Mouse (Mus musculus) cerebellum, adult 2 months (tissue): ENCODE measurements around the gene Ksr2. TPM values are rescaled to one million over a fixed set of nuclear protein-coding genes. Genes with fewer than 3 reads are reported as not detected.

Source experiments
- DNase-seq, 2 experiments: peaks; one replicate each; pipeline ENCODE4 v3.0.0; 2021
- H3K27ac ChIP-seq: fragments of 200-500 bp; 2 replicates; pipeline ENCODE4 v1.5.1; 2012; ENCODE audit warnings: low read length, control low read depth, inconsistent platforms; ENCODE audit not compliant: insufficient read depth
- H3K27me3 ChIP-seq: fragments of 200-500 bp; 2 replicates; pipeline ENCODE4 v1.6.1; 2012; ENCODE audit warnings: inconsistent platforms, mild to moderate bottlenecking, low read length, moderate library complexity; ENCODE audit not compliant: control insufficient read depth, insufficient read depth
- H3K4me1 ChIP-seq: fragments of 200-500 bp; 2 replicates; pipeline ENCODE4 v1.6.1; 2011; ENCODE audit warnings: low read length; ENCODE audit not compliant: control insufficient read depth, insufficient read depth
- H3K4me3 ChIP-seq: fragments of 200-500 bp; replicated peaks from 2 replicates; pipeline ENCODE3; 2011; ENCODE audit warnings: mild to moderate bottlenecking, low read depth, low read length, control low read depth; ENCODE audit not compliant: insufficient read depth
- CTCF ChIP-seq: fragments of 200-500 bp; IDR thresholded peaks from 2 replicates; pipeline ENCODE4 v1.5.1; 2011; ENCODE audit warnings: low read depth, mild to moderate bottlenecking, control low read depth, low read length, moderate library complexity, borderline replicate concordance; ENCODE audit not compliant: insufficient read depth
- POLR2A ChIP-seq: fragments of 200-500 bp; IDR thresholded peaks from 2 replicates; pipeline ENCODE4 v1.6.1; 2011; ENCODE audit warnings: low read length, control low read depth, borderline replicate concordance; ENCODE audit not compliant: insufficient read depth
- WGBS: fragments of 180-500 bp; shearing (Covaris S2); methylation state at CpG from one replicate; pipeline ENCODE4 v1.1.7; 2018; 5-methylcytosine and 5-hydroxymethylcytosine counted together
- polyA plus RNA-seq: library from polyadenylated mRNA; depleted of rRNA; stranded (reverse); fragments of >200 nt; gene quantifications from 2 replicates; pipeline ENCODE4 v1.2.3, GENCODE M21; 2012

The Ksr2 gene
- polyA plus RNA-seq, 1 experiment, result 12.1 TPM

- DNase-seq, result no peak
- WGBS, result 55% methylated on average over 11 of the region's 11 CpGs
- H3K27me3 ChIP-seq, result no peaks in the 10 kb centered on the region
- no peak overlapping the region for H3K27ac ChIP-seq
- H3K4me3 ChIP-seq, result no peak overlapping the region
- TF ChIP-seq POLR2A (no peak), CTCF (no peak)
- H3K4me1 ChIP-seq, result no peaks in the 10 kb centered on the region; the same call in 1 of the 2 replicates
Observed at GRCm38 (mm10) chr5:117706633-117707032, 292.8 kb downstream of the Ksr2 start.

DNA sequence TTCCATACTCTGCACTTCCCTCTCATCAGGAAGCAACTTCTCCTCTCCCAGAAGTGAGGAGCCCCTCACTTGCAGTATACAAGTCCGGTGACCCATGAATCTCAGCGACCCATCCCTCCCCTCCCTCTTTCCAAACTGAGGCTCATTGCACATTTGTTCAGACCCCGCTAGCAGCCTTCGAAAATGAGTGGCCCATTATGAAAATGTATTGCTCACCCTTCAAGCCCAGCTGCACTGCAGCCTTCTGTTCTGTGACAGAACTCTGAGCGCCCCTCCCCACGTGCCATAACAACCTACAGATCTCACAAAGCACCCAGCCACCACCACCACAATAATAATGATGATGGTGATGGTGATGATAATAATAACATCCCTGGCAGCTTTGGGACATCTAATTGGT is 295.5 kb downstream of the Ksr2 start:
- TF ChIP-seq POLR2A (no peak), CTCF (no peak)
- H3K4me1 ChIP-seq, result peaks cover 6% of the 10 kb centered on the region; the same call in 1 of the 2 replicates
- H3K27me3 ChIP-seq, result no peaks in the 10 kb centered on the region
- no peak for DNase-seq
- H3K27ac ChIP-seq, result no peak overlapping the region
- no peak overlapping the region for H3K4me3 ChIP-seq
- 72% methylated on average over 6 of the region's 6 CpGs for WGBS

DNA sequence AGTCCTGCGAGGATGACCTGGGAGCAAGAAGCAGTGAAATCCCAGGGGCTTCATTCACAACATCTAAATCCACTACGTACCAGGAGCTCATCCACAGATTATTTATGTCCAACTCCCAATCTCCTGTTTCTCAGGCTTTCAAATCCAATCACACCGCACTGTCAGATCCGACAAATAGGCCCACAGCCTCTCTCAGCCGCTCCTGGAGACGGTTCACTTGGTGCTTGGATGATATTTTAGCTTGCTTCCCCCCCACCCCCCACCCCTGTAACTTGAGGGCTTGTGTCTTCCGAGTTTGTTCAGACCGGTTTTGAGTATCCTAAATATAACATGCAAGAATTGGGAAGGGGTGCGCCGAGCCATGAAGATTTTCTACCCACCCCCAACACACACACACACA is 297.8 kb downstream of the Ksr2 start:
- Histone ChIP-seq H3K4me1 (peaks cover 10% of the 10 kb centered on the region), H3K27me3 (no peaks in the 10 kb centered on the region), H3K4me3 (no peak overlapping the region), H3K27ac (no peak overlapping the region)
- TF ChIP-seq CTCF, result no peak
- WGBS, result 80% methylated on average over 10 of the region's 10 CpGs
- no peak for DNase-seq

- Histone ChIP-seq H3K4me1 (peaks cover 10% of the 10 kb centered on the region), H3K4me3 (no peak overlapping the region), H3K27ac (no peak overlapping the region), H3K27me3 (no peaks in the 10 kb centered on the region)
- no peak for TF ChIP-seq CTCF
- TF ChIP-seq POLR2A, result no peak
- no peak for DNase-seq
- WGBS, result 36% methylated on average over 12 of the region's 12 CpGs
Observed at GRCm38 (mm10) chr5:117712207-117712606, 298.4 kb downstream of the Ksr2 start.

GRCm38 (mm10) chr5:117717120-117717519 is 303.3 kb downstream of the Ksr2 start:
- H3K27ac ChIP-seq, result no peak overlapping the region
- DNase-seq, result no peak
- no peaks in the 10 kb centered on the region for H3K27me3 ChIP-seq
- TF ChIP-seq POLR2A (no peak), CTCF (no peak)
- WGBS, result 76% methylated on average over 9 of the region's 9 CpGs
- H3K4me3 ChIP-seq, result no peak overlapping the region
- peaks cover 5% of the 10 kb centered on the region for H3K4me1 ChIP-seq

DNA sequence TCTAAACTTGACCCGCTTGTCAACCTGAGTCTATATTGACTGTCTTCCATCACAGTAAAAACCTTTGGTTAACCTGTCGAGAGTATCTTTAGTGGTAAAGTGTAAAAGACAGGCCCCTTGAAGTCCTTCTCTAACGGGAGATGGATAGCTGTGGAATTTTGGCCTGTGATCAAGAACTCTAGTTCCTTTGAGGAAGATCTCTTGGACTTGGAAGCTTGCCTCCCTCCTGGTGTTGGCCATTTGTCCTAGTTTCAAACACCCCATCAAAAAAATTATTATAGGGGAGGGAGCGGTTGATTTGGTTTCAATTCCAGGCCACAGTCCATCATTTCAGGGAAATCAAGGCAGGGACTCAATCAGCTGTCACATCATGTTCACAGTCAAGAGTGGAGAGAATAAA is 309.5 kb downstream of the Ksr2 start:
- Histone ChIP-seq H3K4me1 (no peaks in the 10 kb centered on the region; the same call in 1 of the 2 replicates), H3K27ac (no peak overlapping the region), H3K4me3 (no peak overlapping the region), H3K27me3 (no peaks in the 10 kb centered on the region)
- peak in 1 of 2 experiments; percentile 53 for DNase-seq
- TF ChIP-seq CTCF (no peak), POLR2A (no peak)
- WGBS, result 49% methylated on average over 4 of the region's 4 CpGs

DNA sequence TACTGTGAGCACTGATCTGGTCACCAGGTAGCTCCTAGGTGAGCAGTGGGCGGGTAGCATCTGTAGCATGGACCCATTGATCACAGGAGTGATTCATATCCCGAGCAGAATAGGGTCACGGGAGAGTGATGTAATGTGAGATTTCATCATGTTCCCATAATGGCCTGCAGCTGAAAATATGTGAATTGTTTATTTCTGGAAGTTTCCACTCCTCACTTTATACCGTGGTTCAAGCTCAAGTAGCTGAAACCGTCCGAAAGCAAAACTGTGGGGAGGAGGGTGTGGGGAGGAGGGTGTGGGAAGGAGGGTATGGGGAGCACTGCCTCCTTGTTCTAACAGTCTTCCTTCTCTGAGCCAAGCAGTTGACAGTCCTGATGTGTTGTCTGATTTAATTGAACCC is 312.7 kb downstream of the Ksr2 start:
- 90% methylated on average over 6 of the region's 6 CpGs for WGBS
- no peak overlapping the region for H3K4me3 ChIP-seq
- no peaks in the 10 kb centered on the region for H3K4me1 ChIP-seq
- DNase-seq, result no peak
- TF ChIP-seq POLR2A, result no peak
- no peak for TF ChIP-seq CTCF
- no peaks in the 10 kb centered on the region for H3K27me3 ChIP-seq
- H3K27ac ChIP-seq, result no peak overlapping the region

GRCm38 (mm10) chr5:117727138-117727537 is 313.3 kb downstream of the Ksr2 start:
- TF ChIP-seq POLR2A (no peak), CTCF (no peak)
- DNase-seq, result no peak
- Histone ChIP-seq H3K4me1 (no peaks in the 10 kb centered on the region), H3K27ac (no peak overlapping the region), H3K27me3 (no peaks in the 10 kb centered on the region), H3K4me3 (no peak overlapping the region)
- 80% methylated on average over 7 of the region's 7 CpGs for WGBS
